Mouse (Mus musculus) CD4-positive, CD25-positive, alpha-beta regulatory T cell (primary cell): ENCODE results near the gene Oat. TPM values are rescaled to one million over a fixed set of nuclear protein-coding genes. Genes with fewer than 3 reads are reported as not detected.

ENCODE experiments used
- polyA plus RNA-seq: library from polyadenylated mRNA; unstranded; fragments of 100-300 nt; shearing (Covaris generic); gene quantifications from one replicate; pipeline ENCODE4 v1.2.1, GENCODE M21; 2017

Gene Oat
- polyA plus RNA-seq = 79.5 TPM

GRCm38 (mm10) chr7:132576116-132576650 is at the start of gene Oat:
Oat (minus strand) TSS chr7:132576398.

GRCm38 (mm10) chr7:132610468-132611318 is 34.5 kb upstream of the Oat start, which contains the start of gene Lhpp:
Lhpp (plus strand) TSS chr7:132610638.

GRCm38 (mm10) chr7:132599071-132599975 is 23.1 kb upstream of the Oat start, which contains the start of gene Nkx1-2:
Nkx1-2 (minus strand) TSS chr7:132599637.

Other genes starting within 250 kb of the Oat start
- not detected for gene Nkx1-2, start 23.2 kb upstream of the Oat start, polyA plus RNA-seq
- 2.6 TPM for gene Lhpp, start 34.2 kb upstream of the Oat start, polyA plus RNA-seq
- 196 TPM for gene Fam53b, start 237.5 kb upstream of the Oat start, polyA plus RNA-seq